Mouse (Mus musculus): Measurements from ENCODE around the gene Fyn.

- TF ChIP-seq CTCF (IDR thresholded peaks at IDR 0.05; ENCODE audit: borderline replicate concordance, insufficient read depth, low read length) (no peak), POLR2A (IDR thresholded peaks at IDR 0.05; ENCODE audit: low read depth, low read length) (no peak)
Observed at GRCm38 (mm10) chr10:39543258-39543770, 174.7 kb downstream of the Fyn start.

Measured in embryonic fibroblast, embryonic 13.5 days (primary cell).